Comparison of ENCODE assay signal across 25 mouse cellular contexts in the genomic region with DNA sequence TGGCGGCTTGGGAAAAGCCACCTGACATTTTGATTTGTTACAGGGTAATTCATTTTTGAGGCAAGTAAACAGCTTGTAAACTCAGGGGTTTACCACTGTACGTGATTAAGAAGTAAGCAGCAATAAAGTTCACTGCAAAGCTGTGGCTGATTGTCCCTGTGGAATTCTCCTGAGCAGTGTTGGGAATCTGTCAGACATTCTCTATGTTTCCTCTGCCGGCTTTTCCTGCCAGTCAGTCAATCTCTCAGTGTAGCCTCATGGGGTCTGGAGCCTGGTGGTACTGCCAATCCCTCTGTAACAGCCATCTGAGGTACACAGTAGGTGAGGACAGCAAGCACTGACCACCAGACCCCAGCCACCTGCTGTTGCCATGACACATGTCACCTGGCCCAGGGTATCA. TPM values are rescaled to one million over a fixed set of nuclear protein-coding genes. Genes with fewer than 3 reads are reported as not detected.
"Had no signal": no experiment of that assay in that cellular context is flagged by ENCODE, and none has a peak within 500 bp of the region (broad histone marks: within the 10 kb centered on the region; RNA-seq: fewer than 3 reads in every experiment).

No protein-coding gene starts in this region.

- H3K36me3 ChIP-seq: kidney, embryonic 15.5 days; liver, embryonic 13.5 days; midbrain, embryonic 15.5 days; neural tube, embryonic 12.5 days had no signal

- H3K4me2 ChIP-seq: kidney, embryonic 15.5 days; liver, embryonic 13.5 days; midbrain, embryonic 15.5 days; neural tube, embryonic 12.5 days had no signal

- H3K4me1 ChIP-seq: midbrain, embryonic 15.5 days had no signal

- H3K27ac ChIP-seq: kidney, embryonic 15.5 days; liver, embryonic 13.5 days; midbrain, embryonic 15.5 days; neural tube, embryonic 12.5 days; stomach, postnatal 0 days had no signal

- ATAC-seq: intestine, postnatal 0 days; midbrain, embryonic 15.5 days had no signal

- H3K27me3 ChIP-seq: kidney, embryonic 15.5 days; liver, embryonic 13.5 days; midbrain, embryonic 15.5 days; neural tube, embryonic 12.5 days had no signal

- H3K9me3 ChIP-seq: kidney, embryonic 15.5 days; liver, embryonic 13.5 days; midbrain, embryonic 15.5 days; neural tube, embryonic 12.5 days had no signal

- H3K9ac ChIP-seq: kidney, embryonic 15.5 days; liver, embryonic 13.5 days; midbrain, embryonic 15.5 days; neural tube, embryonic 12.5 days had no signal

- H3K4me3 ChIP-seq: kidney, embryonic 15.5 days; liver, embryonic 13.5 days; midbrain, embryonic 15.5 days; neural tube, embryonic 12.5 days had no signal

- DNase-seq: kidney, adult 8-10 months; kidney, postnatal 14 days; kidney, postnatal 4 days; left cerebral cortex, postnatal 4 days; liver, embryonic 13.5 days; lung, adult 2 months; lung, postnatal 14 days; lung, postnatal 4 days; right cerebral cortex, adult 18-20 months; right cerebral cortex, postnatal 14 days; right cerebral cortex, postnatal 4 days; thymus, adult 2 months; thymus, postnatal 14 days; thymus, postnatal 4 days had no signal

RNA-seq across cellular contexts. Expression of gene Tnp2, which starts 59.6 kb away (rescaled TPM):
- polyA plus RNA-seq: intestine, embryonic 14.5 days; intestine, postnatal 0 days; kidney, embryonic 15.5 days; limb, embryonic 14.5 days; liver, adult 2 months; liver, embryonic 13.5 days; liver, embryonic 16.5 days; lung, embryonic 16.5 days; midbrain, embryonic 15.5 days; neural tube, embryonic 12.5 days; stomach, embryonic 14.5 days; stomach, postnatal 0 days had no signal
